Mouse (Mus musculus): Measurements from ENCODE around the gene Aftph. TPM values are rescaled to one million over a fixed set of nuclear protein-coding genes. Genes with fewer than 3 reads are reported as not detected.

Aftph gene
- polyA plus RNA-seq, 1 experiment from 2014 or later = 18.6 TPM

GRCm38 (mm10) chr11:20659094-20659493 is 82.3 kb downstream of the Aftph start:
- peaks cover 3% of the 10 kb centered on the region; the same call in 1 of the 2 replicates for H3K36me3 ChIP-seq (replicated peaks)
- DNase-seq (ENCODE audit: low spot score) = no peak
- WGBS = 86% methylated on average over 3 of the region's 3 CpGs
- H3K4me3 ChIP-seq = no peak overlapping the region
- H3K4me1 ChIP-seq = peaks cover 77% of the 10 kb centered on the region
- H3K27ac ChIP-seq (replicated peaks) = no peak overlapping the region
- no peaks in the 10 kb centered on the region for H3K9me3 ChIP-seq
- no peaks in the 10 kb centered on the region for H3K27me3 ChIP-seq (replicated peaks; ENCODE audit: low read depth, poor library complexity, severe bottlenecking)

GRCm38 (mm10) chr11:20656711-20657057 is 84.7 kb downstream of the Aftph start:
- peak overlapping the region; percentile 91 for H3K27ac ChIP-seq (replicated peaks)
- peak; percentile 56 for DNase-seq (ENCODE audit: low spot score)
- H3K4me1 ChIP-seq = peaks cover 54% of the 10 kb centered on the region
- WGBS = 10% methylated on average over 10 of the region's 10 CpGs
- peaks cover 19% of the 10 kb centered on the region for H3K36me3 ChIP-seq (replicated peaks)
- no peaks in the 10 kb centered on the region for H3K9me3 ChIP-seq
- no peaks in the 10 kb centered on the region for H3K27me3 ChIP-seq (replicated peaks; ENCODE audit: low read depth, poor library complexity, severe bottlenecking)
- H3K4me3 ChIP-seq = peak overlapping the region; percentile 42

- Histone ChIP-seq H3K27ac (replicated peaks) (peak overlapping the region; percentile 91), H3K36me3 (replicated peaks) (peaks cover 22% of the 10 kb centered on the region), H3K27me3 (replicated peaks; ENCODE audit: low read depth, poor library complexity, severe bottlenecking) (no peaks in the 10 kb centered on the region), H3K4me1 (peaks cover 54% of the 10 kb centered on the region), H3K9me3 (no peaks in the 10 kb centered on the region), H3K4me3 (peak overlapping the region; percentile 42)
- peak; percentile 80 for DNase-seq (ENCODE audit: low spot score)
- 14% methylated on average over 18 of the region's 18 CpGs for WGBS
Observed at GRCm38 (mm10) chr11:20655795-20656710, 85.3 kb downstream of the Aftph start.

- Histone ChIP-seq H3K9me3 (no peaks in the 10 kb centered on the region), H3K27ac (replicated peaks) (peak overlapping the region; percentile 41; the same call in 1 of the 2 replicates), H3K36me3 (replicated peaks) (peaks cover 43% of the 10 kb centered on the region), H3K27me3 (replicated peaks; ENCODE audit: low read depth, poor library complexity, severe bottlenecking) (no peaks in the 10 kb centered on the region), H3K4me3 (no peak overlapping the region), H3K4me1 (peaks cover 72% of the 10 kb centered on the region)
- WGBS = 63% methylated on average over 1 of the region's 1 CpGs
- no peak for DNase-seq (ENCODE audit: low spot score)
Observed at GRCm38 (mm10) chr11:20651166-20651565, 90.2 kb downstream of the Aftph start.

GRCm38 (mm10) chr11:20650006-20650639 is 91.3 kb downstream of the Aftph start:
- DNase-seq (ENCODE audit: low spot score) = no peak

GRCm38 (mm10) chr11:20649477-20649876 is 91.9 kb downstream of the Aftph start:
- 67% methylated on average over 5 of the region's 5 CpGs for WGBS
- no peak for DNase-seq (ENCODE audit: low spot score)
- Histone ChIP-seq H3K4me3 (no peak overlapping the region), H3K27ac (replicated peaks) (peak overlapping the region; percentile 30; the same call in 1 of the 2 replicates), H3K9me3 (no peaks in the 10 kb centered on the region), H3K36me3 (replicated peaks) (peaks cover 43% of the 10 kb centered on the region), H3K27me3 (replicated peaks; ENCODE audit: low read depth, poor library complexity, severe bottlenecking) (no peaks in the 10 kb centered on the region), H3K4me1 (peaks cover 72% of the 10 kb centered on the region)

More at GRCm38 (mm10) chr11:20650006-20650639, 91.3 kb downstream of the Aftph start:
- H3K27me3 ChIP-seq (replicated peaks; ENCODE audit: low read depth, poor library complexity, severe bottlenecking) = no peaks in the 10 kb centered on the region
- 66% methylated on average over 17 of the region's 17 CpGs for WGBS
- peaks cover 72% of the 10 kb centered on the region for H3K4me1 ChIP-seq
- H3K27ac ChIP-seq (replicated peaks) = peak overlapping the region; percentile 21; the same call in 1 of the 2 replicates
- peaks cover 43% of the 10 kb centered on the region for H3K36me3 ChIP-seq (replicated peaks)
- no peaks in the 10 kb centered on the region for H3K9me3 ChIP-seq
- H3K4me3 ChIP-seq = no peak overlapping the region

GRCm38 (mm10) chr11:20647902-20648625 is 93.3 kb downstream of the Aftph start:
- Histone ChIP-seq H3K4me3 (peak overlapping the region; percentile 19), H3K4me1 (peaks cover 80% of the 10 kb centered on the region)
- DNase-seq (ENCODE audit: low spot score) = peak; percentile 80

GRCm38 (mm10) chr11:20646986-20647726 is 94.2 kb downstream of the Aftph start:
- H3K36me3 ChIP-seq (replicated peaks) = peaks cover 26% of the 10 kb centered on the region
- no peaks in the 10 kb centered on the region for H3K27me3 ChIP-seq (replicated peaks; ENCODE audit: low read depth, poor library complexity, severe bottlenecking)
- H3K27ac ChIP-seq (replicated peaks) = peak overlapping the region; percentile 74
- H3K9me3 ChIP-seq = no peaks in the 10 kb centered on the region
- 38% methylated on average over 10 of the region's 10 CpGs for WGBS
- H3K4me3 ChIP-seq = no peak overlapping the region
- peaks cover 86% of the 10 kb centered on the region for H3K4me1 ChIP-seq
- no peak for DNase-seq (ENCODE audit: low spot score)

More at GRCm38 (mm10) chr11:20647902-20648625, 93.3 kb downstream of the Aftph start:
- no peaks in the 10 kb centered on the region for H3K27me3 ChIP-seq (replicated peaks; ENCODE audit: low read depth, poor library complexity, severe bottlenecking)
- H3K27ac ChIP-seq (replicated peaks) = peak overlapping the region; percentile 74
- WGBS = 30% methylated on average over 19 of the region's 19 CpGs
- peaks cover 31% of the 10 kb centered on the region for H3K36me3 ChIP-seq (replicated peaks)
- H3K9me3 ChIP-seq = no peaks in the 10 kb centered on the region

- H3K27me3 ChIP-seq (replicated peaks; ENCODE audit: low read depth, poor library complexity, severe bottlenecking) = no peaks in the 10 kb centered on the region
- H3K4me3 ChIP-seq = no peak overlapping the region
- H3K36me3 ChIP-seq (replicated peaks) = peaks cover 21% of the 10 kb centered on the region
- H3K4me1 ChIP-seq = peaks cover 89% of the 10 kb centered on the region
- peak overlapping the region; percentile 59; the same call in 1 of the 2 replicates for H3K27ac ChIP-seq (replicated peaks)
- H3K9me3 ChIP-seq = no peaks in the 10 kb centered on the region
- WGBS = 59% methylated on average over 6 of the region's 6 CpGs
- DNase-seq (ENCODE audit: low spot score) = no peak
Observed at GRCm38 (mm10) chr11:20646142-20646541, 95.2 kb downstream of the Aftph start.

- WGBS = 77% methylated on average over 3 of the region's 3 CpGs
- no peaks in the 10 kb centered on the region for H3K9me3 ChIP-seq
- peaks cover 17% of the 10 kb centered on the region for H3K36me3 ChIP-seq (replicated peaks)
- H3K27me3 ChIP-seq (replicated peaks; ENCODE audit: low read depth, poor library complexity, severe bottlenecking) = no peaks in the 10 kb centered on the region
- H3K4me1 ChIP-seq = peaks cover 89% of the 10 kb centered on the region
- no peak overlapping the region for H3K4me3 ChIP-seq
- no peak overlapping the region for H3K27ac ChIP-seq (replicated peaks)
- no peak for DNase-seq (ENCODE audit: low spot score)
Observed at GRCm38 (mm10) chr11:20645521-20645920, 95.9 kb downstream of the Aftph start.

GRCm38 (mm10) chr11:20644872-20645271 is 96.5 kb downstream of the Aftph start:
- H3K27ac ChIP-seq (replicated peaks) = peak overlapping the region; percentile 68; the same call in 1 of the 2 replicates
- peaks cover 89% of the 10 kb centered on the region for H3K4me1 ChIP-seq
- DNase-seq (ENCODE audit: low spot score) = no peak
- H3K4me3 ChIP-seq = no peak overlapping the region
- H3K9me3 ChIP-seq = no peaks in the 10 kb centered on the region
- peaks cover 13% of the 10 kb centered on the region for H3K36me3 ChIP-seq (replicated peaks)
- H3K27me3 ChIP-seq (replicated peaks; ENCODE audit: low read depth, poor library complexity, severe bottlenecking) = no peaks in the 10 kb centered on the region
- 40% methylated on average over 6 of the region's 6 CpGs for WGBS

Measured in embryonic facial prominence, embryonic 10.5 days (tissue).